8 mouse cellular contexts compared by ENCODE assay signal in genomic region chr10:120477501-120477900, GRCm38 (mm10). TPM values are rescaled to one million over a fixed set of nuclear protein-coding genes. Genes with fewer than 3 reads are reported as not detected.
A peak's percentile ranks its signal among the peaks of the same experiment; 100 is the strongest.
DNase-seq lines count a peak whose midpoint lies in the region; TF ChIP-seq lines count a peak whose summit lies in the region.

No protein-coding gene starts in this region.

- DNase-seq in left cerebral cortex, postnatal 4 days, result peak; percentile 4
- no peak for DNase-seq in left cerebral cortex, adult 11 months (ENCODE audit: low spot score)
- peak; percentile 23 to 34 for DNase-seq in adrenal gland, postnatal 36 days
- DNase-seq in heart, postnatal 10 days, result peak; percentile 11 to 27
- DNase-seq in liver, adult 2 months (ENCODE audit: extremely low read depth, low read depth, low spot score), result no peak
- peak; percentile 43 for DNase-seq in retina, embryonic 14.5 days (ENCODE audit: low spot score)
- no peak for DNase-seq in frontal cortex, postnatal 36 days (ENCODE audit: low spot score in 2 of 2)
- DNase-seq in thymus, adult 2 months, result no peak

- peak overlapping the region; percentile 12; the same call in 1 of the 2 replicates for H3K4me3 ChIP-seq in liver, adult 2 months (ENCODE audit: insufficient read depth, low read depth, low read length)
- H3K4me3 ChIP-seq in thymus, adult 2 months (ENCODE audit: control insufficient read depth, insufficient read depth, low read length), result no peak overlapping the region

- H3K4me1 ChIP-seq in liver, adult 2 months (ENCODE audit: control insufficient read depth, insufficient read depth, low read length), result peaks cover 10% of the 10 kb centered on the region
- H3K4me1 ChIP-seq in thymus, adult 2 months (replicated peaks; ENCODE audit: control insufficient read depth, insufficient read depth, low read length), result peaks cover 3% of the 10 kb centered on the region; the same call in 1 of the 2 replicates

- intact Hi-C loops in left cerebral cortex, postnatal 4 days (cut with DNase I), result no loop called here
- intact Hi-C loops in heart, postnatal 10 days (cut with DNase I), result loop anchor here (5.0 kb wide), 3 partner anchors 50 to 225 kb away; no protein-coding TSS in a partner anchor

- H3K79me2 ChIP-seq in liver, adult 2 months (ENCODE audit: control insufficient read depth, insufficient read depth, low read length), result no peaks in the 10 kb centered on the region

- H3K36me3 ChIP-seq in liver, adult 2 months (ENCODE audit: control insufficient read depth, insufficient read depth, low read length), result no peaks in the 10 kb centered on the region
- no peaks in the 10 kb centered on the region for H3K36me3 ChIP-seq in thymus, adult 2 months (ENCODE audit: control insufficient read depth, insufficient read depth, low read length)

- no peak overlapping the region for H3K27ac ChIP-seq in liver, adult 2 months (replicated peaks; ENCODE audit: insufficient read depth, low read depth, low read length)
- H3K27ac ChIP-seq in thymus, adult 2 months (ENCODE audit: control insufficient read depth, insufficient read depth, low read length), result no peak overlapping the region

- no peak for TF ChIP-seq POLR2A in liver, adult 2 months (IDR thresholded peaks at IDR 0.05; ENCODE audit: extremely low read depth, insufficient read depth, low read length)
- TF ChIP-seq POLR2A in thymus, adult 2 months (IDR thresholded peaks at IDR 0.05; ENCODE audit: control insufficient read depth, extremely low read depth, insufficient read depth, low read length, poor library complexity), result no peak

- H3K9ac ChIP-seq in liver, adult 2 months (ENCODE audit: low read depth, low read length), result no peak overlapping the region

- under 1% methylated on average over 21 of the region's 21 CpGs for whole genome bisulfite sequencing in liver, adult 2 months
- under 1% methylated on average over 21 of the region's 21 CpGs for WGBS in thymus, adult 2 months

- no peak for TF ChIP-seq CTCF in liver, adult 2 months (IDR thresholded peaks at IDR 0.05; ENCODE audit: low read depth, low read length)
- TF ChIP-seq CTCF in thymus, adult 2 months (IDR thresholded peaks at IDR 0.05; ENCODE audit: borderline replicate concordance, control insufficient read depth, extremely low read depth, insufficient read depth, low read length, poor library complexity), result no peak

- H3K27me3 ChIP-seq in liver, adult 2 months (ENCODE audit: control insufficient read depth, insufficient read depth, low read length), result peaks cover 31% of the 10 kb centered on the region
- peaks cover 27% of the 10 kb centered on the region for H3K27me3 ChIP-seq in thymus, adult 2 months (ENCODE audit: control insufficient read depth, insufficient read depth, low read length)

RNA-seq across cellular contexts. Expression of gene Hmga2, which starts 1.2 kb away (rescaled TPM):
- under 1 TPM; 0.16 to 0.30 TPM for total RNA-seq in left cerebral cortex, postnatal 4 days (2021)
- total RNA-seq in adrenal gland, postnatal 36 days (2021), result 1 to 10 TPM; 4.4 to 5.2 TPM
- under 1 TPM; 0.26 to 0.30 TPM for total RNA-seq in heart, postnatal 10 days (2021)
- total RNA-seq in liver, adult 2 months (2014; rRNA removed), result 0.07 TPM in 1 of 2 replicates, not detected in the other
- 0.05 TPM in 1 of 2 replicates, not detected in the other for polyA plus RNA-seq in liver, adult 2 months (2012; rRNA removed)
- polyA plus RNA-seq in thymus, adult 2 months (2012; rRNA removed), result 0.05 TPM in 1 of 2 replicates, not detected in the other

Comparison
In these comparisons a context has a peak if more than half of its experiments do, and no peak if none do; other contexts are left out.
1. DNase-seq: peak in left cerebral cortex, postnatal 4 days (single experiment), adrenal gland, postnatal 36 days (2 of 2), heart, postnatal 10 days (2 of 2) and retina, embryonic 14.5 days (single experiment); none in left cerebral cortex, adult 11 months (single experiment), liver, adult 2 months (single experiment), frontal cortex, postnatal 36 days (0 of 2) and thymus, adult 2 months (single experiment).